ENCODE assay signal across 16 mouse cellular contexts in genomic region chr1:64732161-64732560, GRCm38 (mm10). TPM values are rescaled to one million over a fixed set of nuclear protein-coding genes. Genes with fewer than 3 reads are reported as not detected.
DNase-seq lines count a peak whose midpoint lies in the region; ATAC-seq and TF ChIP-seq lines count a peak whose summit lies in the region.
"Had no signal": no experiment of that assay in that cellular context is flagged by ENCODE, and none has a peak within 500 bp of the region (broad histone marks: within the 10 kb centered on the region; RNA-seq: fewer than 3 reads in every experiment).

No protein-coding gene starts in this region.

- TF ChIP-seq EP300 in liver, postnatal 0 days (IDR thresholded peaks at IDR 0.05; ENCODE audit: low read depth) = no peak
- no peak for TF ChIP-seq EP300 in stomach, postnatal 0 days (optimal IDR thresholded peaks at IDR 0.05)

- no peak overlapping the region for H3K9ac ChIP-seq in liver, postnatal 0 days (replicated peaks)
- no peak overlapping the region for H3K9ac ChIP-seq in intestine, postnatal 0 days (ENCODE audit: low read depth, low read length)
- H3K9ac ChIP-seq in stomach, postnatal 0 days (ENCODE audit: low read length) = no peak overlapping the region
- no peak overlapping the region for H3K9ac ChIP-seq in hindbrain, postnatal 0 days (replicated peaks; ENCODE audit: low read length)
- H3K9ac ChIP-seq: embryonic facial prominence, embryonic 15.5 days; lung, embryonic 15.5 days had no signal

- peaks cover 10% of the 10 kb centered on the region for H3K27me3 ChIP-seq in liver, postnatal 0 days (ENCODE audit: insufficient read depth, low read length)
- no peaks in the 10 kb centered on the region for H3K27me3 ChIP-seq in intestine, postnatal 0 days (replicated peaks; ENCODE audit: control insufficient read depth, insufficient read depth, low read length)
- no peaks in the 10 kb centered on the region for H3K27me3 ChIP-seq in stomach, postnatal 0 days (ENCODE audit: control insufficient read depth, insufficient read depth, low read length)
- H3K27me3 ChIP-seq in hindbrain, postnatal 0 days (ENCODE audit: insufficient read depth, low read length) = peaks cover 24% of the 10 kb centered on the region; the same call in 1 of the 2 replicates

- H3K27ac ChIP-seq in liver, postnatal 0 days (ENCODE audit: low read depth) = no peak overlapping the region
- H3K27ac ChIP-seq in intestine, postnatal 0 days (ENCODE audit: low read depth, low read length) = no peak overlapping the region
- H3K27ac ChIP-seq in stomach, postnatal 0 days (replicated peaks) = no peak overlapping the region
- no peak overlapping the region for H3K27ac ChIP-seq in hindbrain, postnatal 0 days
- H3K27ac ChIP-seq: embryonic facial prominence, embryonic 15.5 days; lung, embryonic 15.5 days had no signal

- peaks cover 40% of the 10 kb centered on the region for H3K4me1 ChIP-seq in liver, postnatal 0 days (ENCODE audit: insufficient read depth)
- H3K4me1 ChIP-seq in intestine, postnatal 0 days (replicated peaks; ENCODE audit: control insufficient read depth, insufficient read depth, low read length) = 0 out of 2 replicates have a peak, but pooled peaks cover 3% of the 10 kb centered on the region
- H3K4me1 ChIP-seq in stomach, postnatal 0 days (replicated peaks; ENCODE audit: control insufficient read depth, insufficient read depth) = peaks cover 3% of the 10 kb centered on the region; the same call in 1 of the 2 replicates
- no peaks in the 10 kb centered on the region; the same call in 1 of the 2 replicates for H3K4me1 ChIP-seq in hindbrain, postnatal 0 days (ENCODE audit: insufficient read depth, low read length)

- no peak overlapping the region for H3K4me2 ChIP-seq in liver, postnatal 0 days (ENCODE audit: low read depth, low read length)
- H3K4me2 ChIP-seq in intestine, postnatal 0 days (replicated peaks; ENCODE audit: low read depth) = peak overlapping the region; percentile 94
- H3K4me2 ChIP-seq in stomach, postnatal 0 days (replicated peaks; ENCODE audit: low read depth) = peak overlapping the region; percentile 95
- no peak overlapping the region for H3K4me2 ChIP-seq in hindbrain, postnatal 0 days (ENCODE audit: low read depth, low read length)
- H3K4me2 ChIP-seq: embryonic facial prominence, embryonic 15.5 days; lung, embryonic 15.5 days had no signal

- peak; percentile 9 for DNase-seq in adrenal gland, postnatal 10 days
- no peak for DNase-seq in adrenal gland, postnatal 14 days
- DNase-seq in liver = peak; percentile 42
- DNase-seq in liver, postnatal 0 days = no peak
- DNase-seq in stomach, postnatal 0 days (ENCODE audit: low spot score) = peak; percentile 31
- no peak for DNase-seq in hindbrain, postnatal 0 days (ENCODE audit: low spot score)
- DNase-seq in testis, postnatal 14 days (ENCODE audit: low spot score) = no peak
- DNase-seq: adrenal gland, adult 2 months; layer of hippocampus, adult 9-11 months; right cerebral cortex, postnatal 4 days; thymus, adult 18-20 months had no signal

- no peak overlapping the region for H3K4me3 ChIP-seq in liver, postnatal 0 days (ENCODE audit: low read depth, low read length)
- peak overlapping the region; percentile 2; the same call in 1 of the 2 replicates for H3K4me3 ChIP-seq in intestine, postnatal 0 days (ENCODE audit: low read depth, low read length)
- H3K4me3 ChIP-seq in stomach, postnatal 0 days (ENCODE audit: low read depth, low read length) = no peak overlapping the region
- H3K4me3 ChIP-seq in hindbrain, postnatal 0 days (ENCODE audit: low read length) = no peak overlapping the region
- H3K4me3 ChIP-seq: embryonic facial prominence, embryonic 15.5 days; lung, embryonic 15.5 days; myocyte had no signal

- no peak for TF ChIP-seq CTCF in liver, postnatal 0 days (IDR thresholded peaks at IDR 0.05; ENCODE audit: low read depth)
- TF ChIP-seq CTCF in intestine, postnatal 0 days (IDR thresholded peaks at IDR 0.05; ENCODE audit: low read depth) = no peak
- no peak for TF ChIP-seq CTCF in stomach, postnatal 0 days (IDR thresholded peaks at IDR 0.05; ENCODE audit: low read depth)
- TF ChIP-seq CTCF in hindbrain, postnatal 0 days (IDR thresholded peaks at IDR 0.05; ENCODE audit: low read depth) = no peak

- 57% methylated on average over 10 of the region's 10 CpGs for WGBS in liver, postnatal 0 days (ENCODE audit: insufficient replicate concordance)
- 36% methylated on average over 10 of the region's 10 CpGs for WGBS in intestine, postnatal 0 days
- WGBS in stomach, postnatal 0 days = 57% methylated on average over 10 of the region's 10 CpGs
- 60% methylated on average over 10 of the region's 10 CpGs for WGBS in hindbrain, postnatal 0 days

- ATAC-seq in liver, postnatal 0 days = no peak
- no peak for ATAC-seq in intestine, postnatal 0 days
- no peak for ATAC-seq in stomach, postnatal 0 days (ENCODE audit: low FRiP score, low TSS enrichment)
- ATAC-seq in hindbrain, postnatal 0 days = no peak
- ATAC-seq: hindbrain, embryonic 16.5 days had no signal

- peaks cover 8% of the 10 kb centered on the region; the same call in 1 of the 2 replicates for H3K36me3 ChIP-seq in liver, postnatal 0 days (replicated peaks; ENCODE audit: insufficient read depth, low read length)
- H3K36me3 ChIP-seq in intestine, postnatal 0 days (ENCODE audit: control insufficient read depth, insufficient read depth) = peaks cover 15% of the 10 kb centered on the region; the same call in 1 of the 2 replicates
- H3K36me3 ChIP-seq in stomach, postnatal 0 days (ENCODE audit: control insufficient read depth, insufficient read depth, low read length) = peaks cover 2% of the 10 kb centered on the region; the same call in 1 of the 2 replicates
- no peaks in the 10 kb centered on the region for H3K36me3 ChIP-seq in hindbrain, postnatal 0 days (ENCODE audit: insufficient read depth, low read length)
- H3K36me3 ChIP-seq: embryonic facial prominence, embryonic 15.5 days; lung, embryonic 15.5 days had no signal

- H3K9me3 ChIP-seq in liver, postnatal 0 days (ENCODE audit: low read length) = no peaks in the 10 kb centered on the region
- H3K9me3 ChIP-seq in intestine, postnatal 0 days (ENCODE audit: control insufficient read depth) = no peaks in the 10 kb centered on the region
- no peaks in the 10 kb centered on the region for H3K9me3 ChIP-seq in stomach, postnatal 0 days (ENCODE audit: control insufficient read depth, low read length)
- H3K9me3 ChIP-seq in hindbrain, postnatal 0 days (ENCODE audit: low read length) = no peaks in the 10 kb centered on the region
- H3K9me3 ChIP-seq: embryonic facial prominence, embryonic 15.5 days; lung, embryonic 15.5 days had no signal

RNA-seq across cellular contexts. Expression of gene Fzd5, which starts 5.4 kb away (rescaled TPM):
- total RNA-seq in adrenal gland, postnatal 10 days (2021) = 10 to 100 TPM; 12.1 to 13.7 TPM
- 12.8 and 14.4 TPM in 2 replicates for total RNA-seq in adrenal gland, postnatal 14 days (2021)
- 0.94 and 0.99 TPM in 2 replicates for polyA plus RNA-seq in liver, postnatal 0 days (2015; fragmentation: Nextera tagmentation; extraction: Ambion mirVana)
- 4.7 and 5.6 TPM in 2 replicates for polyA plus RNA-seq in intestine, postnatal 0 days (2015; fragmentation: Nextera tagmentation; extraction: Ambion mirVana)
- polyA plus RNA-seq in stomach, postnatal 0 days (2015; fragmentation: Nextera tagmentation; extraction: Ambion mirVana) = 3.7 and 3.8 TPM in 2 replicates
- 2.7 and 2.8 TPM in 2 replicates for total RNA-seq in hindbrain, postnatal 0 days (2014; rRNA removed)
- polyA plus RNA-seq in hindbrain, postnatal 0 days (2015; fragmentation: Nextera tagmentation; extraction: Ambion mirVana) = 0.28 and 0.38 TPM in 2 replicates

RNA-seq across cellular contexts. Expression of gene Ccnyl1, which starts 41.9 kb away (rescaled TPM):
- 10 to 100 TPM; 18.1 to 22.4 TPM for total RNA-seq in adrenal gland, postnatal 10 days (2021)
- total RNA-seq in adrenal gland, postnatal 14 days (2021) = 22.7 and 24.0 TPM in 2 replicates
- 0.89 and 1.3 TPM in 2 replicates for polyA plus RNA-seq in liver, postnatal 0 days (2015; fragmentation: Nextera tagmentation; extraction: Ambion mirVana)
- 5.1 and 5.5 TPM in 2 replicates for polyA plus RNA-seq in intestine, postnatal 0 days (2015; fragmentation: Nextera tagmentation; extraction: Ambion mirVana)
- polyA plus RNA-seq in stomach, postnatal 0 days (2015; fragmentation: Nextera tagmentation; extraction: Ambion mirVana) = 3.9 and 4.0 TPM in 2 replicates
- 17.5 and 19.7 TPM in 2 replicates for total RNA-seq in hindbrain, postnatal 0 days (2014; rRNA removed)
- 3.5 and 3.9 TPM in 2 replicates for polyA plus RNA-seq in hindbrain, postnatal 0 days (2015; fragmentation: Nextera tagmentation; extraction: Ambion mirVana)

Comparison
In these comparisons a context has a peak if more than half of its experiments do, and no peak if none do; other contexts are left out.
1. DNase-seq: peak in adrenal gland, postnatal 10 days (single experiment), liver (single experiment) and stomach, postnatal 0 days (single experiment); none in adrenal gland, postnatal 14 days (single experiment), liver, postnatal 0 days (single experiment), hindbrain, postnatal 0 days (single experiment) and testis, postnatal 14 days (single experiment).
2. H3K4me2 ChIP-seq: peak in intestine, postnatal 0 days (single experiment) and stomach, postnatal 0 days (single experiment); none in liver, postnatal 0 days (single experiment) and hindbrain, postnatal 0 days (single experiment).